Mouse (Mus musculus) liver, postnatal 0 days (tissue): ENCODE results near the gene Tnfsf8.

Source experiments
- CTCF ChIP-seq: sonication (generic); IDR thresholded peaks from 2 replicates; pipeline ENCODE4 v1.5.1; 2016; ENCODE audit warnings: antibody characterized with exemption, low read depth
- EP300 ChIP-seq: IDR thresholded peaks from 2 replicates; pipeline ENCODE4 v1.6.1; 2016; ENCODE audit warnings: antibody characterized with exemption, low read depth, mild to moderate bottlenecking

- TF ChIP-seq CTCF (no peak), EP300 (no peak)
Observed at GRCm38 (mm10) chr4:63870678-63871077, 9.5 kb upstream of the Tnfsf8 start.
